Mouse (Mus musculus) myocyte (in vitro differentiated cells): Measurements from ENCODE around the gene Plekhd1.

Source experiments
- E2F4 ChIP-seq: IDR thresholded peaks from one replicate; pipeline ENCODE4 v1.6.1; 2011; ENCODE audit warnings: mild to moderate bottlenecking, control low read depth, moderate library complexity; ENCODE audit not compliant: insufficient read depth
- MYOD1 ChIP-seq, 3 experiments: IDR thresholded peaks; one replicate each; pipeline ENCODE4 v1.6.1; 2011; ENCODE audit warnings: control low read depth in 2 of 3, low read depth in 2 of 3, mild to moderate bottlenecking in 2 of 3, moderate library complexity in 1 of 3; ENCODE audit not compliant: insufficient read length in 2 of 3, control insufficient read depth in 1 of 3
- POLR2A ChIP-seq: IDR thresholded peaks from one replicate; pipeline ENCODE4 v1.6.1; 2011; ENCODE audit warnings: low read depth, mild to moderate bottlenecking, control low read depth, moderate library complexity; ENCODE audit not compliant: insufficient read length
- POLR2AphosphoS2 ChIP-seq: IDR thresholded peaks from one replicate; pipeline ENCODE4 v1.6.1; 2011; ENCODE audit warnings: low read depth, control low read depth; ENCODE audit not compliant: insufficient read length
- TCF12 ChIP-seq: IDR thresholded peaks from one replicate; pipeline ENCODE4 v1.6.1; 2011; ENCODE audit warnings: mild to moderate bottlenecking, control low read depth; ENCODE audit not compliant: poor library complexity, insufficient read depth, severe bottlenecking
- TCF3 ChIP-seq: IDR thresholded peaks from one replicate; pipeline ENCODE4 v1.6.1; 2011; ENCODE audit warnings: low read depth, control low read depth; ENCODE audit not compliant: insufficient read length
- USF1 ChIP-seq: IDR thresholded peaks from one replicate; pipeline ENCODE4 v1.6.1; 2011; ENCODE audit warnings: low read depth, mild to moderate bottlenecking, control low read depth, moderate library complexity

DNA sequence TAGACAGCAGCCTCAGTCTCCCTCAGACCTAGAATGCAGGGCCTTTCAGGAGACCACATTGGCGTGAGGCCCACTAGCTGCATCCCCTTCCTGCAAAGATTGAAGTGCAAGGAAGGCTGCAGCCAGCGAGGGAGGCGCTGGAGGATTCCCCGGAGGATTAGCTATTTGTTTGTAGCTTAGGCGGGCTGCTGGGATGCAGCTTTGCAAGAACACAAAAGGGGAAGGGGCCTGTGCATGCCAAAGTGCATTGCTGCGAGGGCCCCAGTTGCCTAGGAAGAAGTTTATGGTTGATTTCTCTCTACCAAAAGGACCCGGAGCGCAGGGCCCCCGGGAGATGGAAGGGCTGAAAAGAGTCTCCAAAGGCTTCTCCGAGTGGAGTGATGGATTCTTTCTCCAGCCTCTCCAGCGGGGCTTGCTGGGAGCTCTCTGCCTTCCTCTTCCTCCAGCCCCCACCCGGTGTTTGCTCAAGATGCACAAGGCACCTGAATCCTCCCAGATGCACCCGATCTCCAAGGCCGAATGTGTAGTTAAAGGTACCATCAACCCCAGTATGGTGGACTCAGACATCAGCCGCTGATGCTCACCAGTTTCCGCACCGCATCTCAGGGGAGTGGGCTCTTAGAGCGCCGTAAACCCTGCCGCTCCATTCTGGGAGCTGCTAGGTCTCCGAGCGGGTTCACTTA lies 67.5 kb downstream of the Plekhd1 start:
- TF ChIP-seq POLR2AphosphoS2 (no peak), USF1 (no peak), TCF12 (no peak), E2F4 (no peak), POLR2A (no peak), MYOD1 (IDR thresholded peaks at IDR 0.05; ENCODE audit: control insufficient read depth in 1 of 3, insufficient read length in 2 of 3, low read depth in 2 of 3) (no peak), TCF3 (no peak)
